Comparison of ENCODE assay signal across 9 mouse cellular contexts in the genomic region with DNA sequence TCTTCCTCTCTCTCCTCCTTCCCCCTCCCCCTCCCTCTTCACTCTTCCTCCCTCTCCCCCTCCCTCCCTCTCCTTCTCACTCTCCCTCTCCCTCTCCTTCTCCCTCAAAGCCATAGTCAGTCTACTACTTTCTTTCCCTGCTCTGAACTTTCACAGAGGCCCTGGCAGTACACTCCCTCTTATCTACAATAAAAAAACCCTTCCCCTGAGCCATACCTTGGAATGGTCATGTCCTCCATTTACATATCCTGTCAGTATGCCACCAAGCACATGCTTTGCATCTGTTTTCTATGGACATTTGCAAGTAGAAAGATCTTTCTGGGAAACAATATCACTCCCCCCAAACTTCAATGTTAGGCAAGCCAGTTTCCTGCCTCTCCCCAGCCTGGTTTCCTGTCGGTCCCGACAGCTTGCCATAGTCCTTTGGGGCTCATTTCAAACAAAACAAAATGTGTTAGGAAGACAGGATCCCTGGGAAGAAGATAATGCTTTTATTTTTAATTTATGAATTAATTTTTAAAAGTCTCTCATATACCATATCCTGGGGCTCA. TPM values are rescaled to one million over a fixed set of nuclear protein-coding genes. Genes with fewer than 3 reads are reported as not detected.
DNase-seq lines count a peak whose midpoint lies in the region; ATAC-seq and TF ChIP-seq lines count a peak whose summit lies in the region.
"Had no signal": no experiment of that assay in that cellular context is flagged by ENCODE, and none has a peak within 500 bp of the region (broad histone marks: within the 10 kb centered on the region; RNA-seq: fewer than 3 reads in every experiment).

A gene (minus strand): TSS at position 307 of the 551 bp plus-strand sequence.

- H3K36me3 ChIP-seq in hindbrain, embryonic 15.5 days: no peaks in the 10 kb centered on the region
- H3K36me3 ChIP-seq in hindbrain, embryonic 14.5 days (replicated peaks; ENCODE audit: control insufficient read depth, insufficient read depth): no peaks in the 10 kb centered on the region
- H3K36me3 ChIP-seq in liver, embryonic 16.5 days (ENCODE audit: control insufficient read depth, insufficient read depth): no peaks in the 10 kb centered on the region
- no peaks in the 10 kb centered on the region for H3K36me3 ChIP-seq in midbrain, embryonic 14.5 days (ENCODE audit: control insufficient read depth, insufficient read depth, low read length)

- 38% methylated on average over 2 of the region's 2 CpGs for WGBS in hindbrain, embryonic 15.5 days
- WGBS in hindbrain, embryonic 14.5 days: 59% methylated on average over 2 of the region's 2 CpGs
- WGBS in liver, embryonic 16.5 days (ENCODE audit: insufficient replicate concordance): 18% methylated on average over 2 of the region's 2 CpGs
- 73% methylated on average over 2 of the region's 2 CpGs for WGBS in midbrain, embryonic 14.5 days

- no peaks in the 10 kb centered on the region for H3K4me1 ChIP-seq in hindbrain, embryonic 15.5 days (replicated peaks)
- H3K4me1 ChIP-seq in hindbrain, embryonic 14.5 days (replicated peaks; ENCODE audit: control insufficient read depth, insufficient read depth, low read length): no peaks in the 10 kb centered on the region
- H3K4me1 ChIP-seq in cortical plate, adult 2 months (ENCODE audit: control insufficient read depth, insufficient read depth, low read length): no peaks in the 10 kb centered on the region
- H3K4me1 ChIP-seq in liver, embryonic 16.5 days (ENCODE audit: control insufficient read depth, low read depth, low read length): peaks cover 37% of the 10 kb centered on the region
- H3K4me1 ChIP-seq in midbrain, embryonic 14.5 days (ENCODE audit: control insufficient read depth, insufficient read depth, low read length): no peaks in the 10 kb centered on the region

- no peak for TF ChIP-seq POLR2A in cortical plate, adult 2 months (IDR thresholded peaks at IDR 0.05; ENCODE audit: extremely low read depth, insufficient read depth, low read length)

- DNase-seq in hindbrain, embryonic 14.5 days (ENCODE audit: low spot score): no peak
- peak; percentile 39 to 51 for DNase-seq in heart, postnatal 10 days
- DNase-seq in left cerebral cortex, adult 18-20 months (ENCODE audit: low spot score in 2 of 2): no peak
- no peak for DNase-seq in midbrain, embryonic 14.5 days
- DNase-seq in gastrocnemius, postnatal 25 days: no peak
- DNase-seq: thymus, postnatal 25 days had no signal

- intact Hi-C loops in heart, postnatal 10 days (cut with DNase I): loop anchor here (1.0 kb wide), 1 partner anchor 39 kb away; no protein-coding TSS in a partner anchor

- no peak for TF ChIP-seq CTCF in cortical plate, adult 2 months (IDR thresholded peaks at IDR 0.05; ENCODE audit: extremely low read depth, insufficient read depth, low read length)

- 0 out of 2 replicates have a peak within 1 kb of the TSS, but pooled peaks have one; percentile 30 for H3K27ac ChIP-seq in hindbrain, embryonic 15.5 days (replicated peaks)
- H3K27ac ChIP-seq in hindbrain, embryonic 14.5 days: no peak within 1 kb of the TSS; the same call in 1 of the 2 replicates
- peak within 1 kb of the TSS; percentile 80 for H3K27ac ChIP-seq in cortical plate, adult 2 months (ENCODE audit: insufficient read depth, low read length)
- peak within 1 kb of the TSS; percentile 60 for H3K27ac ChIP-seq in liver, embryonic 16.5 days (ENCODE audit: low read length)
- no peak within 1 kb of the TSS for H3K27ac ChIP-seq in midbrain, embryonic 14.5 days (replicated peaks; ENCODE audit: low read depth, low read length)

- no peak within 1 kb of the TSS for H3K9ac ChIP-seq in hindbrain, embryonic 15.5 days
- no peak within 1 kb of the TSS for H3K9ac ChIP-seq in hindbrain, embryonic 14.5 days
- H3K9ac ChIP-seq in liver, embryonic 16.5 days (ENCODE audit: low read depth, low read length): peak within 1 kb of the TSS; percentile 32; the same call in 1 of the 2 replicates
- H3K9ac ChIP-seq in midbrain, embryonic 14.5 days (replicated peaks; ENCODE audit: low read length): no peak within 1 kb of the TSS

- H3K4me2 ChIP-seq in hindbrain, embryonic 15.5 days: no peak within 1 kb of the TSS
- no peak within 1 kb of the TSS for H3K4me2 ChIP-seq in hindbrain, embryonic 14.5 days (replicated peaks)
- peak within 1 kb of the TSS; percentile 3; the same call in 1 of the 2 replicates for H3K4me2 ChIP-seq in liver, embryonic 16.5 days (ENCODE audit: low read depth, low read length)
- H3K4me2 ChIP-seq in midbrain, embryonic 14.5 days (ENCODE audit: low read length): no peak within 1 kb of the TSS

- H3K27me3 ChIP-seq in hindbrain, embryonic 15.5 days: no peaks in the 10 kb centered on the region
- no peaks in the 10 kb centered on the region for H3K27me3 ChIP-seq in hindbrain, embryonic 14.5 days (ENCODE audit: control insufficient read depth, insufficient read depth, low read length)
- H3K27me3 ChIP-seq in liver, embryonic 16.5 days (ENCODE audit: control insufficient read depth, insufficient read depth, low read depth, low read length): no peaks in the 10 kb centered on the region
- no peaks in the 10 kb centered on the region for H3K27me3 ChIP-seq in midbrain, embryonic 14.5 days (ENCODE audit: control insufficient read depth, insufficient read depth, low read length)

- no peak for ATAC-seq in hindbrain, embryonic 15.5 days (ENCODE audit: low FRiP score, low read depth)
- no peak for ATAC-seq in hindbrain, embryonic 14.5 days (ENCODE audit: low FRiP score)
- ATAC-seq in liver, embryonic 16.5 days (ENCODE audit: low read depth): no peak
- ATAC-seq in midbrain, embryonic 14.5 days (ENCODE audit: low FRiP score, low TSS enrichment): no peak

- H3K9me3 ChIP-seq in hindbrain, embryonic 15.5 days: no peaks in the 10 kb centered on the region
- H3K9me3 ChIP-seq in hindbrain, embryonic 14.5 days (ENCODE audit: control insufficient read depth, low read length): no peaks in the 10 kb centered on the region
- no peaks in the 10 kb centered on the region for H3K9me3 ChIP-seq in liver, embryonic 16.5 days (replicated peaks; ENCODE audit: control insufficient read depth, low read length)
- H3K9me3 ChIP-seq in midbrain, embryonic 14.5 days (ENCODE audit: control insufficient read depth, low read length): no peaks in the 10 kb centered on the region

- no peak within 1 kb of the TSS for H3K4me3 ChIP-seq in hindbrain, embryonic 15.5 days
- no peak within 1 kb of the TSS for H3K4me3 ChIP-seq in hindbrain, embryonic 14.5 days (replicated peaks; ENCODE audit: low read length)
- no peak within 1 kb of the TSS for H3K4me3 ChIP-seq in cortical plate, adult 2 months (ENCODE audit: insufficient read depth, low read length)
- H3K4me3 ChIP-seq in liver, embryonic 16.5 days (ENCODE audit: low read depth, low read length): no peak within 1 kb of the TSS
- H3K4me3 ChIP-seq in midbrain, embryonic 14.5 days (replicated peaks; ENCODE audit: low read depth, low read length): no peak within 1 kb of the TSS

RNA-seq across cellular contexts. Expression of the gene that starts here (rescaled TPM):
- polyA plus RNA-seq in hindbrain, embryonic 15.5 days (2015; fragmentation: Nextera tagmentation; extraction: Ambion mirVana): 0.27 and 0.58 TPM in 2 replicates
- 0.63 and 1.2 TPM in 2 replicates for polyA plus RNA-seq in hindbrain, embryonic 14.5 days (2014; fragmentation: Nextera tagmentation; extraction: Ambion mirVana)
- 0.81 and 1.2 TPM in 2 replicates for polyA plus RNA-seq in cortical plate, adult 2 months (2012; rRNA removed)
- total RNA-seq in heart, postnatal 10 days (2021): 1 to 10 TPM; 2.1 to 2.3 TPM
- polyA plus RNA-seq in liver, embryonic 16.5 days (2015; fragmentation: Nextera tagmentation; extraction: Ambion mirVana): 120 and 126 TPM in 2 replicates
- under 1 TPM; 0.19 to 0.35 TPM for total RNA-seq in left cerebral cortex, adult 18-20 months (2021)
- polyA plus RNA-seq in midbrain, embryonic 14.5 days (2014; fragmentation: Nextera tagmentation; extraction: Ambion mirVana): 0.34 and 0.58 TPM in 2 replicates
- under 1 TPM; 0.23 to 0.40 TPM for total RNA-seq in gastrocnemius, postnatal 25 days (2021)

Comparison
In these comparisons a context has a peak if more than half of its experiments do, and no peak if none do; other contexts are left out.
1. RNA of the gene that starts here (polyA plus RNA-seq): 120 to 126 TPM in liver, embryonic 16.5 days; 0.63 to 1.2 TPM in hindbrain, embryonic 14.5 days, 0.81 to 1.2 TPM in cortical plate, adult 2 months, 0.34 to 0.58 TPM in midbrain, embryonic 14.5 days and 0.27 to 0.58 TPM in hindbrain, embryonic 15.5 days; every median in the first group is over 10 times any median in the second.
2. H3K27ac ChIP-seq: peak in hindbrain, embryonic 15.5 days (single experiment), cortical plate, adult 2 months (single experiment) and liver, embryonic 16.5 days (single experiment); none in hindbrain, embryonic 14.5 days (single experiment) and midbrain, embryonic 14.5 days (single experiment).
3. DNase-seq: peak in heart, postnatal 10 days (2 of 2); none in hindbrain, embryonic 14.5 days (single experiment), left cerebral cortex, adult 18-20 months (0 of 2), midbrain, embryonic 14.5 days (single experiment) and gastrocnemius, postnatal 25 days (single experiment).